Mouse (Mus musculus): ENCODE results near the gene Fam149b.
"Not testable (repeated sequence)": the region's sequence is repeated elsewhere in the genome, so short reads cannot be mapped to it uniquely, and the experiment has no call there.

Gene Fam149b

GRCm38 (mm10) chr14:20347991-20348541, at the start of gene Fam149b, which contains the start of gene Ecd:
Fam149b (plus strand) TSS chr14:20348162.
Ecd (minus strand) TSS chr14:20348121.
- DNase-seq (ENCODE audit: low read depth, low spot score) = peak; percentile 98

- not testable (repeated sequence) for DNase-seq (ENCODE audit: low read depth, low spot score)
Observed at GRCm38 (mm10) chr14:20305085-20305484, 42.9 kb upstream of the Fam149b start.

- no peak for DNase-seq (ENCODE audit: low read depth, low spot score)
Observed at GRCm38 (mm10) chr14:20315137-20315536, 32.8 kb upstream of the Fam149b start.

GRCm38 (mm10) chr14:20319420-20319819, 28.5 kb upstream of the Fam149b start:
- peak; percentile 33 for DNase-seq (ENCODE audit: low read depth, low spot score)

- no peak for DNase-seq (ENCODE audit: low read depth, low spot score)
Observed at GRCm38 (mm10) chr14:20324196-20324595, 23.8 kb upstream of the Fam149b start.

GRCm38 (mm10) chr14:20328474-20328873, 19.5 kb upstream of the Fam149b start:
- peak; percentile 20 for DNase-seq (ENCODE audit: low read depth, low spot score)

GRCm38 (mm10) chr14:20331316-20331715, 16.6 kb upstream of the Fam149b start:
- DNase-seq (ENCODE audit: low read depth, low spot score) = no peak

GRCm38 (mm10) chr14:20339415-20339814, 8.5 kb upstream of the Fam149b start:
- no peak for DNase-seq (ENCODE audit: low read depth, low spot score)

- peak; percentile 20 for DNase-seq (ENCODE audit: low read depth, low spot score)
Observed at GRCm38 (mm10) chr14:20340149-20340548, 7.8 kb upstream of the Fam149b start.

- no peak for DNase-seq (ENCODE audit: low read depth, low spot score)
Observed at GRCm38 (mm10) chr14:20340866-20341265, 7.1 kb upstream of the Fam149b start.

GRCm38 (mm10) chr14:20345885-20346284, 2.1 kb upstream of the Fam149b start:
- no peak for DNase-seq (ENCODE audit: low read depth, low spot score)

- DNase-seq (ENCODE audit: low read depth, low spot score) = no peak
Observed at GRCm38 (mm10) chr14:20347441-20347990, 446 bp upstream of the Fam149b start.

- DNase-seq (ENCODE audit: low read depth, low spot score) = no peak
Observed at GRCm38 (mm10) chr14:20363230-20363629, 15.3 kb downstream of the Fam149b start.

- no peak for DNase-seq (ENCODE audit: low read depth, low spot score)
Observed at GRCm38 (mm10) chr14:20368271-20368670, 20.3 kb downstream of the Fam149b start.

GRCm38 (mm10) chr14:20370798-20371197, 22.8 kb downstream of the Fam149b start:
- DNase-seq (ENCODE audit: low read depth, low spot score) = no peak

- no peak for DNase-seq (ENCODE audit: low read depth, low spot score)
Observed at GRCm38 (mm10) chr14:20371854-20372253, 23.9 kb downstream of the Fam149b start.

- no peak for DNase-seq (ENCODE audit: low read depth, low spot score)
Observed at GRCm38 (mm10) chr14:20377112-20377521, 29.2 kb downstream of the Fam149b start.

GRCm38 (mm10) chr14:20378313-20379061, 30.5 kb downstream of the Fam149b start:
- DNase-seq (ENCODE audit: low read depth, low spot score) = peak; percentile 43

GRCm38 (mm10) chr14:20379087-20379640, 31.2 kb downstream of the Fam149b start:
- no peak for DNase-seq (ENCODE audit: low read depth, low spot score)

GRCm38 (mm10) chr14:20379753-20380430, 31.9 kb downstream of the Fam149b start:
- no peak for DNase-seq (ENCODE audit: low read depth, low spot score)

GRCm38 (mm10) chr14:20388441-20389129, 40.6 kb downstream of the Fam149b start, which contains the start of gene Dnajc9:
Dnajc9 (minus strand) TSS chr14:20388910.
- DNase-seq (ENCODE audit: low read depth, low spot score) = peak; percentile 89

Measured in forelimb bud, embryonic 11.5 days (tissue).